Mouse (Mus musculus) testis, adult 2 months (tissue): ENCODE measurements around the gene Tmem104. TPM values are rescaled to one million over a fixed set of nuclear protein-coding genes. Genes with fewer than 3 reads are reported as not detected.

Experiments used
- H3K27ac ChIP-seq: fragments of 200-500 bp; 2 replicates; pipeline ENCODE4 v1.5.1; 2012; ENCODE audit warnings: low read depth, low read length; ENCODE audit not compliant: control insufficient read depth, insufficient read depth
- H3K27me3 ChIP-seq: fragments of 200-500 bp; 2 replicates; pipeline ENCODE4 v1.6.1; 2012; ENCODE audit warnings: mild to moderate bottlenecking, low read length, moderate library complexity; ENCODE audit not compliant: control insufficient read depth, insufficient read depth
- H3K36me3 ChIP-seq: fragments of 200-500 bp; 2 replicates; pipeline ENCODE4 v1.6.1; 2012; ENCODE audit warnings: mild to moderate bottlenecking, low read length; ENCODE audit not compliant: control insufficient read depth, insufficient read depth
- H3K4me1 ChIP-seq: fragments of 200-500 bp; 2 replicates; pipeline ENCODE4 v1.6.1; 2012; ENCODE audit warnings: low read length; ENCODE audit not compliant: control insufficient read depth, insufficient read depth
- H3K4me3 ChIP-seq: fragments of 200-500 bp; 2 replicates; pipeline ENCODE4 v1.5.1; 2012; ENCODE audit warnings: low read depth, mild to moderate bottlenecking, low read length, moderate library complexity, mixed read lengths; ENCODE audit not compliant: control insufficient read depth
- CTCF ChIP-seq: fragments of 200-500 bp; IDR thresholded peaks from 2 replicates; pipeline ENCODE4 v1.5.1; 2012; ENCODE audit warnings: low read depth, mild to moderate bottlenecking, inconsistent platforms, low read length, moderate library complexity; ENCODE audit not compliant: control insufficient read depth, insufficient read depth, insufficient replicate concordance
- POLR2A ChIP-seq: fragments of 200-500 bp; IDR thresholded peaks from 2 replicates; pipeline ENCODE4 v1.6.1; 2012; ENCODE audit warnings: low read depth, mild to moderate bottlenecking, inconsistent platforms, low read length, moderate library complexity; ENCODE audit not compliant: control insufficient read depth
- polyA plus RNA-seq: library from polyadenylated mRNA; depleted of rRNA; stranded (reverse); fragments of >200 nt; gene quantifications from 2 replicates; pipeline ENCODE4 v1.2.3, GENCODE M21; 2012

The Tmem104 gene
- polyA plus RNA-seq, 1 experiment = 9.0 TPM

DNA sequence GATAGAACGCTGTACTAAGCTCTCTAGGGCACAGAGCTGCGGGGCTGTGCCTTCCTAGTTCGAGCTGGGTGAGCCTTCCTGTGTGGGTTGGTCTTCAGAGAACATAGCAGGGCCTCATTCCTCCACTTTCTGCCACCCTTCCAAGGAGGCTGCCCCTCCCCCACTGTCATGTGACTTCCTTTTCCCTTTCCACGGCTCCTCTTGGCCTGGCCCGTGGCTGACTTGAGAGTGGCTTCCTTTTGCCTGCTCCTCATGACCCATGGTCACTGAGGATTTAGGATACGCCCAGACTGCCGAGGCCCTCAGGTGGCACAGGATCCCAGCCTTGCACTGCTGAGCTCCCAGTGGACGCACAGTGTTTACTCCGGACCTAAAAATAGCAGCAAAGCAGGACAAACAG, 4.9 kb downstream of the Tmem104 start:
- TF ChIP-seq CTCF (no peak), POLR2A (no peak)
- Histone ChIP-seq H3K36me3 (no peaks in the 10 kb centered on the region), H3K27ac (no peak overlapping the region), H3K27me3 (no peaks in the 10 kb centered on the region), H3K4me1 (peaks cover 5% of the 10 kb centered on the region), H3K4me3 (no peak overlapping the region)

DNA sequence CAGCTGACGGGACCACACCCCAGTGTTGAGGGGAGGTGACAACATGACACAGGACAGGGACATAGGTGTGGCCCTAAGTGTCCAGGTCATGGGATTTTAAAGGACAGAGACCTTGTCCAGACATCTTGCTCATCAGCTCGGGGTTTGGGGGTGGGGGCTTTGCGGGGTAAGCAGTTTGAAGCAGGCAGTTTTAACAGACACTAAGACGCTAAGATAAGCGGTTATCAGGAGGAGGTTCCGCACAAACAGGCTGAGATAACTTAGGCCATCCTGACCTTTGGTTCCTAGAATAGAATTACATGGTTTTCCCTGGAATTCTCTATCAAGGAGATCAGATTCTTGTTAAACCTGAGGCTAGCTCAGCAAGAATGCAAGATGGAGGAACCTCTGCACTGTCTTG, 7.4 kb downstream of the Tmem104 start:
- Histone ChIP-seq H3K4me1 (no peaks in the 10 kb centered on the region), H3K27ac (no peak overlapping the region), H3K4me3 (no peak overlapping the region), H3K27me3 (no peaks in the 10 kb centered on the region), H3K36me3 (no peaks in the 10 kb centered on the region)
- TF ChIP-seq CTCF = no peak
- no peak for TF ChIP-seq POLR2A

DNA sequence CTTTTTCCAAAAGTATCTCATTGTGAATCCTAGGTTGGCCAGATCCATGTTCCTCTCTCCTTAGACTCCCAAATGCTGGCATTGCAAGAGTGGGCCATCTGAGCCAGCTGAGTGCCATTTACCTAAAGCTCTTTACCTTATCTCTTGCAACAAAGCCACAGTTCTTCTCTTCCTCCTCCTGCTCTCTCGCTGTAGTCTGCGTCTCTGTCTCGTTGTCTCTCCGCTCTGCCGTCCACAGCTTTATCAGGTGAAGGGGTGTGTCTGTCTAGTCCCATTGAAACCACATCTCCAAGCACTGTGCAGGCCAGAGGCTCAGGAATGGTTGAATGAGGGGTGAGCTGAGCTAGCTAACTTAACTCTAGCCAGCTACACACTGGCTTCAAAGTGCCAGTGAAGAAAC, 8.6 kb downstream of the Tmem104 start:
- H3K27ac ChIP-seq = no peak overlapping the region
- no peaks in the 10 kb centered on the region for H3K4me1 ChIP-seq
- TF ChIP-seq CTCF (no peak), POLR2A (no peak)
- no peaks in the 10 kb centered on the region for H3K36me3 ChIP-seq
- no peaks in the 10 kb centered on the region for H3K27me3 ChIP-seq
- H3K4me3 ChIP-seq = no peak overlapping the region

DNA sequence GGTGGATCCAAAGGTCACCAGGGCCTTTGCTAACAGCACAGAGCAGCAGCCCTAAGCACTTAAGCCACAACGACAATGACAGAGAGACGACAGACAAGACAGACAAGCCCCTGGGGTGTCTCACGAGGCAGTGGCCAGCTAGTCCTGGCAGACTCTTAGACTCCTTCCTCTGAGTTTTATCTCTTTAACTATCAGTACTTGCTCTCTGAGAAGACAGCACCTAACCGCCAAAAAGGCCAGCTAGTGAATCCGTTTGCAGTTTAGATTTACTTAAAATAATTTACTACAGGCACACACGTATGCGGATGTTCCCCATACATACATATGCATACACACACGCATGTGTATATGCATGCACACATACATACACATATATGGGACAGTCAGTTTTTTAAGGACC, 10.3 kb downstream of the Tmem104 start:
- Histone ChIP-seq H3K4me3 (no peak overlapping the region), H3K36me3 (no peaks in the 10 kb centered on the region), H3K4me1 (no peaks in the 10 kb centered on the region), H3K27me3 (no peaks in the 10 kb centered on the region), H3K27ac (no peak overlapping the region)
- TF ChIP-seq CTCF = no peak
- no peak for TF ChIP-seq POLR2A

DNA sequence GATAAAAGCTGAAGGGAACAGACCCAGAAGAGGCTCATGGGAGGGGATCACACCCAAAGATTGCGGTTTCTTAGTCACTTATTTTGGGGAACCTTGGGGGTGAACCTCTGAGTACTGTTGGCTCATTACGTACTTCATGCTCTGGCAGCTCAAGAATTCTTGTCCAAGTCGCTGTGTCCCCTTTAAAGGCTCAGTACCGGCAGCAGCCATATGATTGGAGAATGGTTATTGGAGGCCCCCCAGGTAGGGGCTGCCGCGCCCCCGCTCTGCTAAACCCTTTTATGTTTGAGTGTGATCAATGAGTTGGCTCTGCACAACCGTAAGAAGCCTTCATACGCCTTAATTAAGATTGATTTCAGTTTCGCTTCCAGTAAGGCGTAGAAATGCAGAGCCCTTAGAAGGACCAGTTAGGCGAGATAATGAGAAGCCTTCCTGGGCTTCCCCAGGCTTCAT, 11.7 kb downstream of the Tmem104 start:
- H3K36me3 ChIP-seq = no peaks in the 10 kb centered on the region
- H3K27me3 ChIP-seq = no peaks in the 10 kb centered on the region
- H3K4me1 ChIP-seq = no peaks in the 10 kb centered on the region
- no peak overlapping the region for H3K4me3 ChIP-seq
- no peak for TF ChIP-seq POLR2A
- no peak for TF ChIP-seq CTCF
- no peak overlapping the region for H3K27ac ChIP-seq

DNA sequence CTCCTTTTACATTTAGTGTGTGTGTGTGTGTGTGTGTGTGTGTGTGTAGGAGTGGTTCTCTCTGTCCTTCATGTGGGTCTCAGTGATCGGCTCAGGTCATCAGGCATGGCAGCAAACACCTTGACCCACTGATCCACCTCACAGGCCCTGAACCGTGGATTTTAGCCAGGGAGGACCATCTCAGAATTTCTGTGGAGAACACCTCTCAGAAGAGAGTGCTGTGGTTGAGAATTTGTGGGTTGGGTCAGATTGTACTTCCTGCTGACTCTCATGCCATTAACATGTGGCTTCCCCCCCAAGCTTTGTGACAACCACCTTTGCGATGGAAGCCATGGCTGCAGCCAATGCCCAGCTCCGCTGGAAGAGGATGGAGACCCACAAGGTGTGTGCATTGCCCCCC, 13.2 kb downstream of the Tmem104 start:
- H3K27me3 ChIP-seq = no peaks in the 10 kb centered on the region
- H3K36me3 ChIP-seq = no peaks in the 10 kb centered on the region
- no peak overlapping the region for H3K4me3 ChIP-seq
- no peak overlapping the region for H3K27ac ChIP-seq
- H3K4me1 ChIP-seq = no peaks in the 10 kb centered on the region
- TF ChIP-seq CTCF = no peak
- no peak for TF ChIP-seq POLR2A

DNA sequence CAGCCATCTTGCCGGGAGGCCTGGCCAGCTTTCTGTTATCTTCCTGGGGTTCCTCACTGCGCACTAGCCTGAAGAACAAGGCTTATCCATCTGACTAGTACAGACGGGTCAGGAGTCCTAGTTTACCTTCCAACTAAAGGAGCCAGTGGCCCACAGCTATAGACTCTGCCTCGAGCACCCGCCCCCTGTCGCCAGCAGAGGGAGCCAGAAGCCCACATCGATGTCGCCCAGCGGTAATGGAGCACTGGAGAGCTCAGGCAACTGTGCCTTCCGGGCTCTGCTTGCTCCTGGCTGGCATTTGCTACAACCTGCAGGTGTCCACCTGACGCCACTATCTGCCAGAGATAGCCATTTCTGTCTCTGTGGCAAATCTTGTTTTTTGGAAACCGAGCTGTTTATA, 15.0 kb downstream of the Tmem104 start:
- no peaks in the 10 kb centered on the region for H3K27me3 ChIP-seq
- H3K36me3 ChIP-seq = no peaks in the 10 kb centered on the region
- TF ChIP-seq CTCF (peak; percentile 79; the same call in 1 of the 2 replicates), POLR2A (no peak)
- no peaks in the 10 kb centered on the region for H3K4me1 ChIP-seq
- H3K4me3 ChIP-seq = no peak overlapping the region
- H3K27ac ChIP-seq = no peak overlapping the region

DNA sequence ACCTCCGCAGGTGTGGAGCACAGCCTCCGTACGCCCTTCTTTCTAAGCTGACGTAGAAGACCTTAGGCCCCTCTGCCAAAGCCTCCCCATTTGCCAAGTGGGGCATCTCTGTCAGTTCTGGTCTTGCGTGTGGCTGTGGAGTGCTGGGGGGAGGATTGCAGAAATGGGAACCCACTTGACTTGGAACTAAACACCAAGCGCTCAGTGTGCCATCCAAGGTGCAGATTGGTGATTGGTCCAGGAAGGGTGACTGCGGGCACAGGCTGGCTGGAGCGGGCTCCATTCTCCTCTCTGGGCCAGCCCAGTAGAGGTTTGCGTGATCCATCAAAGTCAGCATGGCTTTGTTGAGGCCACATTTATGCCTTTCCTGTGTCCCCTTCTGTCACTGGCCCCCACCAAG, 15.5 kb downstream of the Tmem104 start:
- Histone ChIP-seq H3K4me3 (no peak overlapping the region), H3K27ac (no peak overlapping the region), H3K4me1 (no peaks in the 10 kb centered on the region), H3K36me3 (no peaks in the 10 kb centered on the region), H3K27me3 (no peaks in the 10 kb centered on the region)
- no peak for TF ChIP-seq POLR2A
- no peak for TF ChIP-seq CTCF
